Mouse (Mus musculus) layer of hippocampus, postnatal 14 days (tissue): ENCODE data around the gene Nxf1. TPM values are rescaled to one million over a fixed set of nuclear protein-coding genes. Genes with fewer than 3 reads are reported as not detected.
"Not testable (repeated sequence)": the region's sequence is repeated elsewhere in the genome, so short reads cannot be mapped to it uniquely, and the experiment has no call there.

Experiments used
- DNase-seq, 2 experiments: peaks; one replicate each; pipeline ENCODE4 v3.0.0; 2021 to 2022; ENCODE audit warnings: low spot score in 2 of 2, mixed read lengths in 1 of 2
- total RNA-seq, 2 experiments: library from RNA; stranded (reverse); gene quantifications; 2 replicates each; pipeline ENCODE4 v1.2.3; 2021

The Nxf1 gene
- total RNA-seq, 2 experiments from 2014 or later = 79.3 to 91.9 TPM

DNA sequence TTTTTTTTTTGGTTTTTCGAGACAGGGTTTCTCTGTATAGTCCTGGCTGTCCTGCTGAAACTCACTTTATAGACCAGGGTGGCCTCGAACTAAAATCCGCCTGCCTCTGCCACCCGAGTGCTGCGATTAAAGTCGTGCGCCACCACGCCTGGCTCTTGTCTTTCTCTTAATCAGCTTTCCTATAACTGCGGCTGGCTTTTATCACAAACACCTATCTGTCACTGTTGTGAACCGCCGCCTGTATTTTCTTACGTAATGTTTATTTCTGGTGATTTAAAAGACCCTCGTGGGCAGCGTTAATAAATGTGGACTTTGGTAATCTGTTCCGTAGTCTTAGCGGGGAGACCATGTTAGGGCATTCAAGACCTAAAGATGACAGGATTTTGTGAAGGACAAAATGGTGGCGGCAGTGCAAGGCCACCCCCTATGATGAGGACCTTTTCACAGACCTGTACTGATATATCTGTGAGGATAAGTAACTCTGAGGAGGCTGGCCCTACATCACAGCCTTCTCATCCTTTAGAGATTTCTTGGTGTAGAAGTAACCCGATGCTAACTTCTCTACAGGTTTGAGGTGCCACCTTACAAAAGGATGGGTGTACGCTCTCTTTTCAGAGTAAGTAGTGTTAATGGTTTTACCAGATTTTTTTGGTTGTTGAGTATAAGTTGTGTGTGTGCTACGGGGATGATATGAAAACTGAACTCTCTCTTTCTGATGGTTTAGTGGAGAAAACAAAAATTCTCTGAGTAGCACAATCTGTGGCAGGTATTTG, 33.1 kb upstream of the Nxf1 start:
- peak in 1 of 2 experiments; percentile 28 for DNase-seq

DNA sequence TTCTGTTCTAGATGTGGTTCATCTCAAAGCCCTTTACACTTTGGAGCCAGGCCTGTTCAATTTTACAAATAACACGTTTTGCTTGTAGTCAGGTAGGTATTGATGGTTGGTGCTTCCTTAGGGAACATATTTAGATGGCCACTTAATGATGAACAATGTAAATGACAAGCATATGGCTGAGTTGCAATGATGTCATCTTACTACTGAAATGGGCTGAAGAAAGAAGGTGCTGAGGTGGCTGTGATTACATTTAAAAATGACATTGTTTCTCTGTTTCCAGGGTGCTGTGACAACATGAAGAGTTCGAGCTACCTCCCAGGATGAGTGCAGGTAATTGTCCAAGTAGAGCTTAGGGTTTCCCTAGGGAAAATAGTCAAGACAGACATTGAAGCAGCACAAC, 32.5 kb upstream of the Nxf1 start:
- no peak for DNase-seq

- DNase-seq = no peak
Observed at GRCm38 (mm10) chr19:8725081-8725613, 31.7 kb upstream of the Nxf1 start.

GRCm38 (mm10) chr19:8726609-8727390, 30.1 kb upstream of the Nxf1 start:
- no peak for DNase-seq

GRCm38 (mm10) chr19:8727495-8728114, 29.3 kb upstream of the Nxf1 start:
- DNase-seq = no peak

GRCm38 (mm10) chr19:8728335-8729099, 28.4 kb upstream of the Nxf1 start:
- not testable (repeated sequence) for DNase-seq

GRCm38 (mm10) chr19:8734334-8734733, 22.5 kb upstream of the Nxf1 start:
- no peak for DNase-seq

DNA sequence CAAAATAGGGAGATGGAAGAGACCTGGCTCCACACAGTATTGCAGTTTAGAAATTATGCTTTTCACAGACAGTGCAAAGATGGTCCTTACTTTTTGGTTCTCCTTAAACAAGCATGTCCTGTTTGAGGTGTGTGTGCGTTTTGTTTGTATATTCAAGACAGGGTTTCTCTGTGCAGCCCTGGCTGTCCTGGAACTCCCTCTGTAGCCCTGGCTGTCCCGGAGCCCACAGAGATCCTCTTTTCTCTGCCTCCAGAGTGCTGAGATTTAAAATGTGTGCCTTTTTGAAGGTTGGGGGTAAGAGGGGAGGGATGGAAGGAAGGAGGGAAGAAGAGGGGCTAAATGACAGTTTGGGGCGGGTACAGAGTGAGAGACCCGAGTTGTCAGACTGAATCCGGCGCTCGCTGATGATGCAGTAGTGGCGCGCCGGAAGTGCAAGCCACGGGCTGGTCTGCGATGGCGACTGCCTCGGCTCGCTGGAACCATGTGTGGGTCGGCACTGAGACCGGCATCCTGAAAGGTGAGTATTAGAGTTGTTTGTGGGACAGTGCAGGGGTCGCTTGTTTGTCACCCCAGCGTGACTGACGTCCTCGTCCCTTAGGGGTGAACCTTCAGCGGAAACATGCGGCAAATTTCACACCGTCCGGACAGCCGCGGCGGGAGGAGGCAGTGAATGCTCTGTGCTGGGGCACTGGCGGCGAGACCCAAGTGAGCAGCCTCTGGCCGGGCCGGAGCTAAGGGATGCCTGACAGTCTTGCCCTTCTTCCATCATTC, 21.3 kb upstream of the Nxf1 start, which contains the start of gene Wdr74:
Gene Wdr74 (plus strand): TSS at position 439 of the 771 bp plus-strand sequence.
- DNase-seq = peak; percentile 89 to 94

- DNase-seq = no peak
Observed at GRCm38 (mm10) chr19:8736160-8736467, 20.8 kb upstream of the Nxf1 start.

DNA sequence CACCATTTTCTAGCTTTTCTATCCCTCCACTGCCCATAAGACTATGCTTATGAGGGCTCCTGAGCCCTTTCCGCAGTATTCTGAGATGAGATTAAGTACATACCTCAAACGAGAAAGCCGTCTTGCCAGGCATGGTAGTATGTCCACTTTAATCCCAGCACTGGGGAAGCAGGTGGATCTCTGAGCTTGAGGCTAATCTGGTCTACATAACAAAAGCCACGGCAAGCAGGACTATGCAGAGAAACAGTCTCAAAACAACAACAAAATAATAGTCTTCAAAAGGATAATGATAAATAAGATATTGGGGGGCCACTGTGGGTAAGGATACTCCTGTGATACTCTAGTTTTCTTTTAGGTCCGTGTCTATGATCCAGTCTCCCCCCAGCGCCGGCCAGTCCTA, 18.0 kb upstream of the Nxf1 start:
- no peak for DNase-seq

- DNase-seq = no peak
Observed at GRCm38 (mm10) chr19:8739646-8740045, 17.2 kb upstream of the Nxf1 start.

GRCm38 (mm10) chr19:8740603-8741002, 16.3 kb upstream of the Nxf1 start, which contains the start of gene 1700092M07Rik:
Gene 1700092M07Rik, plus strand, starts transcription at chr19:8740718.
- no peak for DNase-seq

GRCm38 (mm10) chr19:8741243-8741869, 15.5 kb upstream of the Nxf1 start, which contains the start of gene Stx5a:
Gene Stx5a, plus strand, starts transcription at chr19:8741413.
- DNase-seq = peak; percentile 96 to 97

GRCm38 (mm10) chr19:8742176-8742575, 14.7 kb upstream of the Nxf1 start:
- DNase-seq = no peak

DNA sequence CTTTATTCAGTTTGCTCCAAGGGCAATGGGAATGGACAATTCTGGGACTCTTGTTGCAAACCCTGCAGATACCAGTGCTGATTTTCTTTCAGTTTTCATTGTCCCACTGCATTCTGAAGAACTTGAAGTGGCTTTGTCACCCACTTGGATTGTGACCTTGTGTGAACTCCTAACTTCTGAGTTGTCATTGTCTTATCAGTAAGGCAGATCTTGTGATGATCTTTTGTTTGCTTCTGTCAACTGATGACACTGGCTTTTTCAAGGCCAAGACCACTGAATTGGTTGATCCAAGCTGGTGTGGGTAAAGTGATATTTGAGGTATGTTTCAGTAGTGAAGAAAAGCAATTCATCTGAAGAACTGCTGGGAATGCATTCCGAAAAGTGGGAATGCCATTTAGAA, 11.5 kb upstream of the Nxf1 start:
- DNase-seq = no peak

DNA sequence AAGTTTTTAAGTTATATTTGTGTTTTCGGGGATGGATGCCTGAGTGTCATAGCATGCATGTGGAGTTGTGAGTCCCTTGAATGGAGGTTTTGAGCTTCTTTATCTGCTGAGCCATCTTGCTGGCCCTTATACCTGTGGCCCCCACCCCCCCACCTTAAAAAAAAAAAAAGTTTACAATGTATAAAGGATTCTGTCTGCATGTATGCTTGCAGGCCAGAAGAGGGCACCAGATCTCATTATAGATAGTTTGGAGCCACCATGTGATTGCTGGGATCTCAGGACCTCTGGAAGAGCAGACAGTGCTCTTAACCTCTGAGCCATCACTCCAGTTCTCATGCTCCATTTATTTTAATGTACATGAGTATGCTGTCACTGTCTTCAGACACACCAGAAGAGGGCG, 9.5 kb upstream of the Nxf1 start:
- DNase-seq = no peak

- no peak for DNase-seq
Observed at GRCm38 (mm10) chr19:8755652-8756051, 1.2 kb upstream of the Nxf1 start.

- DNase-seq = no peak
Observed at GRCm38 (mm10) chr19:8757471-8757998, 662 bp downstream of the Nxf1 start.

GRCm38 (mm10) chr19:8758899-8759298, 2.0 kb downstream of the Nxf1 start:
- no peak for DNase-seq
